In the genomic region with DNA sequence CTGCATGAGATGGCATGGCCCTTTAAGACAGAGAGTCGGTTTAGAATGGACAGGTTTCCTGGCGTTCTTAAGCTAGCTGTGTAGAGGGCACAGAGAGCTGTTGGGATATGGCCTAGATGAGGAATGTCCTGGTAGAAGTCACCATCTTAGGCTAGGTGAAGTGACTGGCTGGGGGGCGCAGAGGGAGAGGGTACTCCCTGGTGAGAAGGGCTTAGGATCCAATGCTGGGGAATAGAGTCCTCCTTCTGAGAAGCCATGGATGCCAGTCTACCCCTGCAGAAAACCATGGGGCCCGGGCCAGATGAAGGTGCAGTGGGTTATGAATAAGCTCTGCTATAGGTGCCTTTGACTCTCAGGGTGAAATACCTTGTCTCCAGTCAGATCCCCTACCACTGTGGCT, we compare ENCODE assay signal across 28 mouse cellular contexts. TPM values are rescaled to one million over a fixed set of nuclear protein-coding genes. Genes with fewer than 3 reads are reported as not detected.
"Had no signal": no experiment of that assay in that cellular context is flagged by ENCODE, and none has a peak within 500 bp of the region (broad histone marks: within the 10 kb centered on the region; RNA-seq: fewer than 3 reads in every experiment).

TSS of gene Tcp10c (plus strand) at position 52 of the 400 bp plus-strand sequence.

RNA-seq across cellular contexts. Expression of gene Tcp10c, which starts in this region (rescaled TPM):
- total RNA-seq: common myeloid progenitor, adult 5-6 weeks; forebrain, postnatal 0 days; gastrocnemius, adult 18-20 months; gastrocnemius, adult 2 months; gastrocnemius, adult 8-10 months; gastrocnemius, postnatal 10 days; gastrocnemius, postnatal 14 days; gastrocnemius, postnatal 25 days; gastrocnemius, postnatal 36 days; gastrocnemius, postnatal 4 days; granulocyte monocyte progenitor cell, adult 5-6 weeks; heart, adult 18-20 months; heart, adult 2 months; heart, adult 8-10 months had no signal
- polyA plus RNA-seq: embryonic facial prominence, embryonic 10.5 days; embryonic facial prominence, embryonic 11.5 days; embryonic facial prominence, embryonic 12.5 days; embryonic facial prominence, embryonic 13.5 days; embryonic facial prominence, embryonic 14.5 days; embryonic facial prominence, embryonic 15.5 days; erythroblast, embryonic 14.5 days; forebrain, embryonic 10.5 days; forebrain, embryonic 11.5 days; forebrain, embryonic 12.5 days; forebrain, embryonic 14.5 days; forebrain, embryonic 15.5 days; forebrain, embryonic 16.5 days; forebrain, postnatal 0 days; frontal cortex, adult 2 months had no signal
